Mouse (Mus musculus): Measurements from ENCODE around the gene Ehd2. TPM values are rescaled to one million over a fixed set of nuclear protein-coding genes. Genes with fewer than 3 reads are reported as not detected.
"Not testable (repeated sequence)": the region's sequence is repeated elsewhere in the genome, so short reads cannot be mapped to it uniquely, and the experiment has no call there.

The Ehd2 gene
- polyA plus RNA-seq, 1 experiment from 2014 or later, result 16.3 TPM

DNA sequence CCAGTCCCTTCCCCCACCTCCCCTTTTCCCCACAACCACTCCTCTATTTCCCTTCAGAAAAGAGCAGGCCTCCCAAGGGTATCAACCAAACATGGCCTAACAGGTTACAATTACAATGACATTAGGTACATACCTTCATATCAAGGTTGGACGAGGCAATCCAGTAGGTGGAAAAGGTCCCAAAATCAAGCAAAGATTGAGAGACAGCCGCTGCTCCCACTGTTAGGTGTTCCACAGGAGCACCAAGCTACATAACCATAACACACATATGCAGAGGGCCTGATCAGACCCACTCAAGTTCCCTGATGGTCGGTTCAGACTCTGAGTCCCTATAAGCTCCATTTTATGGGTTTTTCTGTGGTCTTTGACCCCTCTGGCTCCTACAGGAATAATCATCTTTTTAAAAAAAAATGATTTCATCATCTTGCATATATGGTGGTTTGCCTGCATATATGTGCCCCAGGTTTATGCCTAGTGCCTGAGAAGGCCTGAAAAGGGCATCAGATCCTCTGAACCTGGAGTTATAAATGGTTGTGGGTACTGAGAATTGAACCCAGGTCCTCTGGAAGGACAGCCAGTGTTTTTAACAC is 51.1 kb downstream of the Ehd2 start:
- Histone ChIP-seq H3K9ac (ENCODE audit: low read depth, low read length) (no peak overlapping the region), H3K36me3 (ENCODE audit: control insufficient read depth, insufficient read depth, low read length) (peaks cover 23% of the 10 kb centered on the region), H3K27me3 (ENCODE audit: control insufficient read depth, insufficient read depth, low read length) (no peaks in the 10 kb centered on the region), H3K27ac (ENCODE audit: low read depth, low read length) (no peak overlapping the region), H3K9me3 (replicated peaks; ENCODE audit: control insufficient read depth, low read length) (no peaks in the 10 kb centered on the region), H3K4me2 (no peak overlapping the region), H3K4me3 (ENCODE audit: low read depth, low read length) (no peak overlapping the region), H3K4me1 (ENCODE audit: control insufficient read depth, insufficient read depth, low read length) (peaks cover 11% of the 10 kb centered on the region)
- no peak for ATAC-seq (replicated peaks; ENCODE audit: insufficient number of reproducible peaks, low FRiP score, low TSS enrichment)
- WGBS (ENCODE audit: insufficient replicate concordance), result 79% methylated on average over 3 of the region's 3 CpGs

DNA sequence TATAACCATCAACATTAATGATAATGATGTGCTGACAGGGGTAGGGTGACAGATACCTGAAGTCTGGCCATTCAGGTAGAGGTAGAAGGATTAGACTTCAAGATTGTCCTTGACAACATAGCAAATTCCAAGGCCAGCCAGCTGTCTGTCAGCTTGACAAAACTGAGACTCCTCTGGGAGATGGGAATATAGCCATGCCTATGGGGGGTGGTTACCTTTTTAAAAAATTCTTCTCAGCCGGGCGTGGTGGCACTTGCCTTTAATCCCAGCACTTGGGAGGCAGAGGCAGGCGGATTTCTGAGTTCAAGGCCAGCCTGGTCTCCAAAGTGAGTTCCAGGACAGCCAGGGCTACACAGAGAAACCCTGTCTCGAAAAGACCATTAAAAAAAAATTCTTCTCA is 51.7 kb downstream of the Ehd2 start:
- peaks cover 23% of the 10 kb centered on the region for H3K36me3 ChIP-seq (ENCODE audit: control insufficient read depth, insufficient read depth, low read length)
- not testable (repeated sequence) for H3K27me3 ChIP-seq (ENCODE audit: control insufficient read depth, insufficient read depth, low read length); H3K9me3 ChIP-seq (replicated peaks; ENCODE audit: control insufficient read depth, low read length); ATAC-seq (replicated peaks; ENCODE audit: insufficient number of reproducible peaks, low FRiP score, low TSS enrichment); H3K27ac ChIP-seq (ENCODE audit: low read depth, low read length); H3K4me1 ChIP-seq (ENCODE audit: control insufficient read depth, insufficient read depth, low read length); H3K9ac ChIP-seq (ENCODE audit: low read depth, low read length); H3K4me3 ChIP-seq (ENCODE audit: low read depth, low read length); H3K4me2 ChIP-seq
- 88% methylated on average over 4 of the region's 4 CpGs for WGBS (ENCODE audit: insufficient replicate concordance)

DNA sequence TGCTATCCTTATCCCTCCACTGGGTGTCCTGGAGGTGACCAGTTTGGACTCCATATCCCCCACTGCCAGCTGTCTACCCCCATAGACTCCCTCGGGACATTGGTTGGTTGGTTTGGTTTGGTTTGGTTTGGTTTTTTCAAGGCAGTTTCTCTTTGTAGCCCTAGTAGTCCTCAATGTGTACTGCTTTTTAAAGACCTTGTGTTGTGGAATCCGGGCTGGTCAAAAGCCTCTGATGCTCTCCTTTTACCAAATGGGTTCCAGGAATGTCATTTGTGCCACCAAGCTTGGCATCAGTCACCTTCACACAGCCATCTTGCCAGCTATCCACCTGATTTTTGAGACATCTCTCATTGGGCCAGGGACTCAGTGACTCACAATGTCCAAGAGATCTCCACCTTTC is 52.6 kb downstream of the Ehd2 start:
- no peak overlapping the region for H3K9ac ChIP-seq (ENCODE audit: low read depth, low read length)
- H3K27ac ChIP-seq (ENCODE audit: low read depth, low read length), result no peak overlapping the region
- ATAC-seq (replicated peaks; ENCODE audit: insufficient number of reproducible peaks, low FRiP score, low TSS enrichment), result no peak
- 77% methylated on average over 2 of the region's 2 CpGs for WGBS (ENCODE audit: insufficient replicate concordance)
- no peak overlapping the region for H3K4me3 ChIP-seq (ENCODE audit: low read depth, low read length)
- no peaks in the 10 kb centered on the region for H3K9me3 ChIP-seq (replicated peaks; ENCODE audit: control insufficient read depth, low read length)
- H3K27me3 ChIP-seq (ENCODE audit: control insufficient read depth, insufficient read depth, low read length), result no peaks in the 10 kb centered on the region
- H3K36me3 ChIP-seq (ENCODE audit: control insufficient read depth, insufficient read depth, low read length), result peaks cover 16% of the 10 kb centered on the region
- no peak overlapping the region for H3K4me2 ChIP-seq
- no peaks in the 10 kb centered on the region for H3K4me1 ChIP-seq (ENCODE audit: control insufficient read depth, insufficient read depth, low read length)

DNA sequence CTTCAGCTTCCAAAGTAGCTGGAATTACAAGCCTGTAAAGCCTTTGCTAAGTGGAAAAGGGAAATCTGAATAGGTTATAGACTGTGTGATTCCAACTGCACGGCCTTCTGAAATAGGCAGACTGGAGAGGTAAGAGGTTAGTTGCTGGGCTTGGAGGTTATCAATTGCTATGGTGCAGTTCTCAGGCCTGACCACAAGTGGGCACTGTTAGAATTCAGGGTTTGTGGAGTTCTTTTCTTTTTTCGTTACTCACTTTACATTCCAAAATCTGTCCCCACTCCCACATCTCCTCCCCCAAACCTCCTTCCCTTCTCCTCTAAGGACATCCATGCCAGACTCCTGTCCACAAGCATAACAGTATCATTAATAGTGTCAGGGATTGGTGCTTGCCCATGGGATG is 53.1 kb downstream of the Ehd2 start:
- Histone ChIP-seq H3K4me2 (no peak overlapping the region), H3K9me3 (replicated peaks; ENCODE audit: control insufficient read depth, low read length) (no peaks in the 10 kb centered on the region), H3K27me3 (ENCODE audit: control insufficient read depth, insufficient read depth, low read length) (no peaks in the 10 kb centered on the region), H3K36me3 (ENCODE audit: control insufficient read depth, insufficient read depth, low read length) (peaks cover 11% of the 10 kb centered on the region), H3K9ac (ENCODE audit: low read depth, low read length) (no peak overlapping the region), H3K4me3 (ENCODE audit: low read depth, low read length) (no peak overlapping the region), H3K27ac (ENCODE audit: low read depth, low read length) (no peak overlapping the region), H3K4me1 (ENCODE audit: control insufficient read depth, insufficient read depth, low read length) (no peaks in the 10 kb centered on the region)
- ATAC-seq (replicated peaks; ENCODE audit: insufficient number of reproducible peaks, low FRiP score, low TSS enrichment), result no peak
- WGBS (ENCODE audit: insufficient replicate concordance), result 29% methylated on average over 2 of the region's 2 CpGs

DNA sequence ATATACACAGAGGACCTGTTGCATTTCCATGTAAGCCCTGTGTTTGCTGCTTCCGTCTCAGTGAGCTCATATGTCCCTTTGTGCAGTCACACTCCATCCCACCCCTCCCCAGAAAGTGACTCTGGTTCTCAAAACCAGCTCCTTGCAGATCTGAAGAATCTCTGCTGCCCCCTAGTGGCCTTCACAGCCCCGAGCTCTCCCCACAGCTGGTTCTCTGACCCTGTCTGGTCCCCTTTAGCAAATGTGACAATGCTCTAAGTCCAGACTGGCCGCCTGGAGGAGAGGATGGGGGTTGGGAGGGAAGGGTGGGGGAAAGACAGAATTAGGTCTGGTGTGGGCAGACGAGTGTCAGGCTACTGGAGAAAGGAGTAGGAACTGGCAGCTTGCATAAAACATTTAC is 55.2 kb downstream of the Ehd2 start:
- H3K9me3 ChIP-seq (replicated peaks; ENCODE audit: control insufficient read depth, low read length), result no peaks in the 10 kb centered on the region
- H3K4me3 ChIP-seq (ENCODE audit: low read depth, low read length), result no peak overlapping the region
- no peak overlapping the region for H3K9ac ChIP-seq (ENCODE audit: low read depth, low read length)
- WGBS (ENCODE audit: insufficient replicate concordance), result 0% methylated on average over 4 of the region's 4 CpGs
- no peak overlapping the region for H3K4me2 ChIP-seq
- ATAC-seq (replicated peaks; ENCODE audit: insufficient number of reproducible peaks, low FRiP score, low TSS enrichment), result peak; percentile 56
- H3K4me1 ChIP-seq (ENCODE audit: control insufficient read depth, insufficient read depth, low read length), result no peaks in the 10 kb centered on the region
- H3K27me3 ChIP-seq (ENCODE audit: control insufficient read depth, insufficient read depth, low read length), result no peaks in the 10 kb centered on the region
- no peak overlapping the region for H3K27ac ChIP-seq (ENCODE audit: low read depth, low read length)
- 0 out of 2 replicates have a peak, but pooled peaks cover 4% of the 10 kb centered on the region for H3K36me3 ChIP-seq (ENCODE audit: control insufficient read depth, insufficient read depth, low read length)

DNA sequence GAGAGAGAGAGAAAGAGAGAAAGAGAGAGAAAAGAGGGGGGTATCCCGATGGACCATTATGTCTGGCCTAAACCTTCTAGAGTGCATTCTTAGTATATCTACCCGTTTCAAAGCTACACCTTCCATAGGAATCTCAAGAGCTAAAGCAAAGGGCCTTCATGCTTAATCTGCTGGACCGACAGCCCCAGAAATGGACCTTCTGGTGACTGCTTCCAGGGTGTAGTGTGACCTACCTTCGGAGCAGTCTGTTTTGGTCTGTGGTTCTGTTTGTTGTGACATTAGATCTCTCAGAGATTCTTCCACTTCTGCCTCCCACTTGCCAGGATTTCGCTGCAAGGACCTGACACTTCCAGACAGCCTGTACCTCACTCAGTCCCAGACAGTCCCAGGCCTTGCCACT is 56.8 kb downstream of the Ehd2 start:
- Histone ChIP-seq H3K4me3 (ENCODE audit: low read depth, low read length) (no peak overlapping the region), H3K27me3 (ENCODE audit: control insufficient read depth, insufficient read depth, low read length) (no peaks in the 10 kb centered on the region), H3K9me3 (replicated peaks; ENCODE audit: control insufficient read depth, low read length) (no peaks in the 10 kb centered on the region), H3K27ac (ENCODE audit: low read depth, low read length) (no peak overlapping the region), H3K36me3 (ENCODE audit: control insufficient read depth, insufficient read depth, low read length) (no peaks in the 10 kb centered on the region), H3K4me1 (ENCODE audit: control insufficient read depth, insufficient read depth, low read length) (no peaks in the 10 kb centered on the region), H3K4me2 (no peak overlapping the region), H3K9ac (ENCODE audit: low read depth, low read length) (no peak overlapping the region)
- WGBS (ENCODE audit: insufficient replicate concordance), result 72% methylated on average over 5 of the region's 5 CpGs
- no peak for ATAC-seq (replicated peaks; ENCODE audit: insufficient number of reproducible peaks, low FRiP score, low TSS enrichment)

DNA sequence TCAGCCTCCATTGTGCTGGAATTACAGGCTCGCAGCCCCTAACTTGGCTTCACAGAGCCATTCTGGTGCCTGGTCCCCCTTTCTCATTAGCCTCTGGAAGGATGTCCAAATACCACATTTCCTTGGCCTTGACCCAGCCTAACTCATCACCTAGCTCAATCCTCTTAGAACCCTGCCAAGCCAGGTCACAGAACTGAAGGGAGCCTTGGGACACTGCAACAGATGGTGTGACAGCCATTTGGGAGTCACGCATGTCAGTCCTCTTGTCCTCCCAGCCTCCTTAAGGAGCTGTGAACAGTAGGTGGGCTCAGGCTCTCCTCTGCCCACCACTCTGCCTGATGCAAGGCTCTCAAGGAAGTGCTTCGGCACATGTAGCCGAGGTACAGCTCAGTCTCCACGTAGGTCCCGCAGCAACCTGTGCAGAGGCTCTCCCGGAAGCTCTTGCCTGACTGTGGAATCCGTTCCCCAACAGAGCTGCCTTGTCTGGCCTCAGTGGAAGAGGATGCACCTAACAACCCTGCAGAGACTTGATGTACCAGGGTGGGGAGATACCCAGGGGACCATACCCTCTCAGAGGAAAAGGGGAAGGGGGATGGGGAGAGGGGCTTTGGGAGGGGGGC is 59.3 kb downstream of the Ehd2 start:
- no peak overlapping the region for H3K9ac ChIP-seq (ENCODE audit: low read depth, low read length)
- WGBS (ENCODE audit: insufficient replicate concordance), result 47% methylated on average over 8 of the region's 8 CpGs
- H3K9me3 ChIP-seq (replicated peaks; ENCODE audit: control insufficient read depth, low read length), result no peaks in the 10 kb centered on the region
- ATAC-seq (replicated peaks; ENCODE audit: insufficient number of reproducible peaks, low FRiP score, low TSS enrichment), result no peak
- no peak overlapping the region for H3K4me2 ChIP-seq
- no peaks in the 10 kb centered on the region for H3K27me3 ChIP-seq (ENCODE audit: control insufficient read depth, insufficient read depth, low read length)
- H3K4me1 ChIP-seq (ENCODE audit: control insufficient read depth, insufficient read depth, low read length), result no peaks in the 10 kb centered on the region
- no peak overlapping the region for H3K4me3 ChIP-seq (ENCODE audit: low read depth, low read length)
- no peaks in the 10 kb centered on the region for H3K36me3 ChIP-seq (ENCODE audit: control insufficient read depth, insufficient read depth, low read length)
- no peak overlapping the region for H3K27ac ChIP-seq (ENCODE audit: low read depth, low read length)

DNA sequence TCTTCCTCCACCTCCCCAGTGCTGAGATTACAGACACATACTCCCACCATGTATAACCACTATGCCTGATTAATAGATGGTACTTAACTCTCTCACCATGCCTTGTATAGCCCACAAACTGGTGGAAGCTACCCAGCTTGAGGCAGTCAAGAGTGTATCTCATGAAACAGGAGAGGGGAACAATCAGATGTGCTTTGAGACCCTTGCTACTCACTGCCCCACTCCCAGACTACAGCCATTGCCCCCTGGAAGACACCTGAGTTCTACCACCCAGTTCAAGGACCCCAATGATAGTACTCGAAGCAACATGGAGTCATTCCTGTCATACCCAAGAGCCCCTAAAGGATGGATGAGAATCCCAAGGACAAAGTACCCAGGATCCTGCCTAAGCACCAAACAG is 60.8 kb downstream of the Ehd2 start:
- no peak overlapping the region for H3K4me2 ChIP-seq
- H3K27me3 ChIP-seq (ENCODE audit: control insufficient read depth, insufficient read depth, low read length), result no peaks in the 10 kb centered on the region
- H3K9ac ChIP-seq (ENCODE audit: low read depth, low read length), result no peak overlapping the region
- H3K4me3 ChIP-seq (ENCODE audit: low read depth, low read length), result no peak overlapping the region
- H3K4me1 ChIP-seq (ENCODE audit: control insufficient read depth, insufficient read depth, low read length), result no peaks in the 10 kb centered on the region
- 78% methylated on average over 1 of the region's 1 CpGs for WGBS (ENCODE audit: insufficient replicate concordance)
- no peaks in the 10 kb centered on the region for H3K36me3 ChIP-seq (ENCODE audit: control insufficient read depth, insufficient read depth, low read length)
- no peak for ATAC-seq (replicated peaks; ENCODE audit: insufficient number of reproducible peaks, low FRiP score, low TSS enrichment)
- no peaks in the 10 kb centered on the region for H3K9me3 ChIP-seq (replicated peaks; ENCODE audit: control insufficient read depth, low read length)
- H3K27ac ChIP-seq (ENCODE audit: low read depth, low read length), result no peak overlapping the region

DNA sequence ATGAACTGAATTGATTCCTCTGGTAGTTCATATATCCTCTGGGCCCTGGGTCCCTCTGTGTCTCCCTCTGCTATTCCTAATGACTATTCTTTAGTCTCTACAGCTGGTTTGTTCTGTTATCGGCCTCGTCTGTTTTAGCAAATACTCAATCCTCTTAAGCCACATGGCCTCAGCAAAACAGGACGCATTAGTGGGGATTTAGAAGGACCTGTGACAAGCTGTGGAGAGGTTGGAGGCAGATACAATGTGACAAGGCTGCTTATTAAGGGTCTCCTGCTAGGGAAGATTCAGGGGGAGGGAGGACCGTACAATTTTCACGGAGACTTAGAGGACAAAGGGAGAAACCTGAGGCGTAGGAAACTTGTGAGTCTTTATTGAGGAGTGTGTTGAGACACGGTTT is 61.5 kb downstream of the Ehd2 start:
- 73% methylated on average over 7 of the region's 7 CpGs for WGBS (ENCODE audit: insufficient replicate concordance)

More for the DNA sequence above, 61.5 kb downstream of the Ehd2 start:
- Histone ChIP-seq H3K9ac (ENCODE audit: low read depth, low read length) (no peak overlapping the region), H3K4me1 (ENCODE audit: control insufficient read depth, insufficient read depth, low read length) (no peaks in the 10 kb centered on the region), H3K27me3 (ENCODE audit: control insufficient read depth, insufficient read depth, low read length) (no peaks in the 10 kb centered on the region), H3K36me3 (ENCODE audit: control insufficient read depth, insufficient read depth, low read length) (no peaks in the 10 kb centered on the region), H3K9me3 (replicated peaks; ENCODE audit: control insufficient read depth, low read length) (no peaks in the 10 kb centered on the region), H3K27ac (ENCODE audit: low read depth, low read length) (no peak overlapping the region), H3K4me3 (ENCODE audit: low read depth, low read length) (no peak overlapping the region), H3K4me2 (no peak overlapping the region)
- ATAC-seq (replicated peaks; ENCODE audit: insufficient number of reproducible peaks, low FRiP score, low TSS enrichment), result no peak

All from heart, embryonic 11.5 days (tissue).